Mouse (Mus musculus) kidney, postnatal 36 days (tissue): ENCODE results near the gene Trip4.

Experiments used
- DNase-seq, 2 experiments: peaks; one replicate each; pipeline ENCODE4 v3.0.0; 2021 to 2022; ENCODE audit warnings: mixed read lengths in 2 of 2

Gene Trip4

GRCm38 (mm10) chr9:65908394-65909300 lies at the start of gene Trip4, which contains the start of gene Csnk1g1:
Gene Trip4 (minus strand): TSS chr9:65908794.
Gene Csnk1g1 (plus strand): TSS chr9:65908924.
- DNase-seq = peak; percentile 95 to 99

GRCm38 (mm10) chr9:65951082-65951587 lies 42.5 kb upstream of the Trip4 start:
- DNase-seq = peak; percentile 63 to 83

- no peak for DNase-seq
Measured at GRCm38 (mm10) chr9:65937566-65937965, 29.0 kb upstream of the Trip4 start.

GRCm38 (mm10) chr9:65929826-65930225 lies 21.2 kb upstream of the Trip4 start:
- no peak for DNase-seq

GRCm38 (mm10) chr9:65928456-65928855 lies 19.9 kb upstream of the Trip4 start:
- no peak for DNase-seq

GRCm38 (mm10) chr9:65917015-65917414 lies 8.4 kb upstream of the Trip4 start:
- no peak for DNase-seq

GRCm38 (mm10) chr9:65913976-65914375 lies 5.4 kb upstream of the Trip4 start:
- DNase-seq = no peak

GRCm38 (mm10) chr9:65909837-65910236 lies 1.2 kb upstream of the Trip4 start:
- no peak for DNase-seq

GRCm38 (mm10) chr9:65909301-65909801 lies 757 bp upstream of the Trip4 start:
- peak; percentile 45 to 76 for DNase-seq

GRCm38 (mm10) chr9:65903419-65903818 lies 5.2 kb downstream of the Trip4 start:
- peak in 1 of 2 experiments; percentile 6 for DNase-seq

GRCm38 (mm10) chr9:65902879-65903278 lies 5.7 kb downstream of the Trip4 start:
- DNase-seq = no peak

- DNase-seq = peak in 1 of 2 experiments; percentile 18
Measured at GRCm38 (mm10) chr9:65896977-65897376, 11.6 kb downstream of the Trip4 start.

GRCm38 (mm10) chr9:65891126-65891525 lies 17.5 kb downstream of the Trip4 start:
- DNase-seq = no peak

GRCm38 (mm10) chr9:65890143-65890628 lies 18.4 kb downstream of the Trip4 start, which contains the start of gene Pclaf:
Gene Pclaf (plus strand): TSS chr9:65890237.
- DNase-seq = peak; percentile 83 to 86

GRCm38 (mm10) chr9:65884564-65885315 lies 23.9 kb downstream of the Trip4 start:
- peak; percentile 91 to 95 for DNase-seq

- no peak for DNase-seq
Measured at GRCm38 (mm10) chr9:65859656-65860055, 48.9 kb downstream of the Trip4 start.

GRCm38 (mm10) chr9:65850203-65850602 lies 58.4 kb downstream of the Trip4 start:
- no peak for DNase-seq

- no peak for DNase-seq
Measured at GRCm38 (mm10) chr9:65848154-65848553, 60.4 kb downstream of the Trip4 start.

- peak in 1 of 2 experiments; percentile 51 for DNase-seq
Measured at GRCm38 (mm10) chr9:65844421-65845165, 64.0 kb downstream of the Trip4 start.

GRCm38 (mm10) chr9:65839841-65840240 lies 68.8 kb downstream of the Trip4 start:
- DNase-seq = no peak

- DNase-seq = no peak
Measured at GRCm38 (mm10) chr9:65836916-65837315, 71.7 kb downstream of the Trip4 start.
